Mouse (Mus musculus) lung, postnatal 0 days (tissue): ENCODE measurements around the gene Dynlt1c.

Source experiments
- CTCF ChIP-seq: IDR thresholded peaks from 2 replicates; pipeline ENCODE4 v1.5.1; 2016; ENCODE audit warnings: antibody characterized with exemption, mild to moderate bottlenecking
- EP300 ChIP-seq: IDR thresholded peaks from 2 replicates; pipeline ENCODE4 v1.6.1; 2016; ENCODE audit warnings: antibody characterized with exemption, mild to moderate bottlenecking, control low read depth

GRCm38 (mm10) chr17:6636861-6637260, 35.4 kb downstream of the Dynlt1c start:
- no peak for TF ChIP-seq CTCF
- no peak for TF ChIP-seq EP300
